Mouse (Mus musculus) gastrocnemius, postnatal 14 days (tissue): ENCODE data around the gene Cyp11a1. TPM values are rescaled to one million over a fixed set of nuclear protein-coding genes. Genes with fewer than 3 reads are reported as not detected.
A peak's percentile ranks its signal among the peaks of the same experiment; 100 is the strongest.

Source experiments
- DNase-seq: peaks from one replicate; pipeline ENCODE4 v3.0.0; 2021; ENCODE audit warnings: mixed read lengths
- intact Hi-C: fragments of 180-260 bp; cut with DNase I; formaldehyde crosslinking; loops from one replicate; pipeline ENCODE4 v1.15.1; 2025; ENCODE audit warnings: low total_unique reads
- total RNA-seq, 2 experiments: library from RNA; stranded (reverse); gene quantifications; 2 replicates each; pipeline ENCODE4 v1.2.3; 2021

The Cyp11a1 gene
- total RNA-seq, 2 experiments from 2014 or later, result 0.98 TPM; not detected in 1

DNA sequence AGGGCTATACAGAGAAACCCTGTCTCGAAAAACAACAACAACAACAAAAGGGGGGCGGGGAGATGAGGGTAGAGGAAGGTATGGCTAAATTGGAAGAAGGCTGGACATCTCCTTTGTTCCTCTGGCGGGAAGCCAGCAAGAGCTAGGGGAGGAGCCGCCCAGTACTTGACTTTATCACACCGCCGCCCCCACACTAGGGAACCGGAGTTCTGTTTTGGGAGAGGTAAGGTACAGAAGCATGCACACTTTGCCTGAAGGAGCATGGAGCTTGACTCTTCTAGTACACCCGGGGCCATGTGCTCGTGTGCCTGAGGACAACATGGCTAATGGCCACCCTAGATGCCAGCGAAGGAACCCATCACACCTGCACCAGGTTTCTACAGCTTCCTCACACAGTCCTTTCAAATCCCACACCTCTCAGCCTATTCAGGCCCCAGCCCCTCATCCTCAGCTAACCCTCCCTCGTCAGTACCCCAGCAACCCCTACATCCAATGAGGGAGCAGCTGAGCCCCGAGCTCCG lies 8.6 kb upstream of the Cyp11a1 start:
- no peak for DNase-seq
- intact Hi-C loops, result loop anchor here (2.0 to 10.0 kb wide), 3 partner anchors 63 to 223 kb away; no protein-coding TSS in a partner anchor

DNA sequence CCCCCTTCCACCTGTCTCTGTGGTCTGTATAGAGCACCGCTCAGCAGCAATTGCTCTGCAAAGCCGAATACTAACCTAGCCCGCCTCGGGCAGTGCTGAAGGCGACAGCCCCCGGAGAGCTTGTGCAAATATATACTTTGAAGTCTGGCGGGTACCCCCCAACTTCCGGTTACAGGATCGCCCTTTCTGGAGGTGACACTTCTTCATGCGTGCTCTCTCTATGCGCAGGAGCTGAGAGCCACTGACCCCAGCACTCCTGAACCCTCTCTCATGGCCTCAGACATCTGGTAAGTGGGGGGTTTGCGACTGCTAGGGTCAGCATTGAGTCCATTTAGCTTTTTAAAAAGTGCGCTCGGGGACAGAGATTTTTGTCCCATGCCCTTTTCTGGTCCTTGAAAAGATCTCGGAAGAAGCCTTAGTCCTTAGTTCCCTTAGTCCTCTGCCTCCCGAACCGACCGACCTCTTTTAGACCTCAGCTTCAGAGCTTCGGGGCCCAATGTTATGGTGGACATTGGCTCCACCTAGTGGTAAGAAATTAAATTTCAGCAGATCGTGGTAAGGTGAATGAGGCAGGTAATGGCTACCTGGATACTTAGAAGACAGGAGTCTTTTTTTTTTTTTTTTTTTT lies 8.1 kb upstream of the Cyp11a1 start:
- DNase-seq, result no peak

DNA sequence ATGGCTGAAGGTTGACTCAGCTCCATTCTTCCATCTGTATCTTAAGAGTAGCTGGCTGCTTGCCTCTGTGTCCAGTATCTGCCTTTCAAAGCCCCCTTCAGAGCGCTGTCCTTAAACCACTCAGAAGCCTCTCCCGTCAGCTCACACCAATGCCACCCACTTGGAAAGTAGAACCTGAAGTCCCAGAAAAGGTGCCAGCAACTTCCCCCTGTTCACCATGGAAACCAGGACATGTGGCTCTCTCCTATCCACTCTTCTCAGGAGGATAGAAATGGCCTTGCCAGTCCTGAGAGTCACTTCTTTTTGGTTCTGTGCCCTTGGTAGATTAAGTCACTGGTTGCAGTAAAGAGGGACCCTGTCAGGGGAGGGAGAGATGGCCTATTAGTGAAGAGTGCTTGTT lies 7.5 kb upstream of the Cyp11a1 start:
- intact Hi-C loops, result loop anchor here (2.0 to 10.0 kb wide), 3 partner anchors 64 to 224 kb away; no protein-coding TSS in a partner anchor
- no peak for DNase-seq

More for the DNA sequence above, 8.1 kb upstream of the Cyp11a1 start:
- intact Hi-C loops, result loop anchor here (2.0 to 10.0 kb wide), 3 partner anchors 63 to 223 kb away; no protein-coding TSS in a partner anchor

DNA sequence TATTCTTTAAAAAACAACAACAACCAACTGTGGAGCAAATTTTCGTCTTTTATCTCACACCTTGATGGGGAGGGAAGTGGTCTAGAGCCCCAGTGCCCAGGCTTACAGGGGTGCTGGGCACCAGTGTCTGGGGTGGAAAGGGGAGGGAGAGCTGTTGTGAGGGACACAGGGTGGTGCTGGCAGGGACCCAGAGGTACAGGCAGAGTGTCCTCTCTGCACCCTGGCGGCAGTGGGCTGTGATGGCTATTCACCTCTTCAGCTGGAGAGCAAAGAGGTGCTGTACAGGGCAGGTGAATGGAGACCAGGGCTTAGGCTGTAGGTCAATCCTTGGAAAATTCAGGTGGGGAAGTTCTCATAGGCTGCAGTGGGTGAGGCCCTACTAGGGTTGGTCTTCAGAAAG lies 6.5 kb upstream of the Cyp11a1 start:
- intact Hi-C loops, result loop anchor here (2.0 to 10.0 kb wide), 3 partner anchors 65 to 225 kb away; no protein-coding TSS in a partner anchor
- DNase-seq, result no peak

DNA sequence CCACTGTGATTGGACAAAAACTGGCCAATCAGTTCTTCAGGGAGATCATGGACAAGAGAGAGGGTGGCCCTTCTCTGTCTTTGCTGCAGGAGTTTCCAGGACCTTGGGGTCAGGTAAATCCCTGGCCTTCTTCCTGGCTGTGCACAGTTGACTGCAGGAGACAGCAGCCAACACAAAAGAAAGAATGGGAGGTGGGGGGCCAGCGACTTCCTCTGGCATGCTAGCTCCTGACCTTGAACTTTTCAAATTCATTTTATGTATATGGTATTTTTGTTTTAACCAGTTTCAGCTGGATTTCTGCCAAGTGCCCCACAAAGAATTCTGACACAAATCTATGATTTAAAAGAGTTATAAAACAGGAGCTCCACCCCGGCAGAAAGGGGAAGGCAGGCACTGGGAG lies 2.9 kb upstream of the Cyp11a1 start:
- DNase-seq, result no peak
- intact Hi-C loops, result no loop called here

DNA sequence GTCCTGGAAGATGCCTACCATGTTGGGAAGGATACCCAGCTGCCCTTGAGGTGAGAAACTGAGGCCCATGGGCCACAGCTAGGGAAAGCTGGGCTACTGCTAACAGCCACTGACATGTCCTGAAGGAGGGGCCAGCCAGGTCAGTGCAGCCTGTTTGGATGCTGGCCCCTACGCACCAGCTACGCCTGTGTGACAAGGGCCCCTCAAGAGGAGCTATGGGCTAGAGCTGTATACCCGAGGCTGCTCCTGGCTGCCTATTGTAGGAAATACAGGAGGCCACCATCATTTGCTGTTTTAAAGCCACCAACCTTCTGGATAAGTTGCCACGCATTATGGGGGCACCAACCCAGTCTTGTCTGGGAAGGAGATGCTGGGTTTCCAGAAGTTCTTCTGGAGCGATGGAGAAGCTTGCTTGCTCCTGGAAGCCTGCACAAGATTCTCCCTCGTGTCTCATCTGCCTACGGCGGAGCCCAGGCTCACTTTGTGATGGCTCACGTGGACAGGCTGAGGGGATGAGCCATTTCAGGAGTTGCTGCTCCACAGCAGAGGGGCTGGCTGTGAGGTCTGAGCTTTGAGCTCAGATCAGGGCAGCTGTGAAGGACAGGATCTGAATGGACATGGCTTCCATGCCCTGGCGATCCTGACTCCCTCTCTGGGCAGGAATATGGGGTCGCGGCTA lies 2.3 kb downstream of the Cyp11a1 start:
- intact Hi-C loops, result no loop called here
- DNase-seq, result no peak

DNA sequence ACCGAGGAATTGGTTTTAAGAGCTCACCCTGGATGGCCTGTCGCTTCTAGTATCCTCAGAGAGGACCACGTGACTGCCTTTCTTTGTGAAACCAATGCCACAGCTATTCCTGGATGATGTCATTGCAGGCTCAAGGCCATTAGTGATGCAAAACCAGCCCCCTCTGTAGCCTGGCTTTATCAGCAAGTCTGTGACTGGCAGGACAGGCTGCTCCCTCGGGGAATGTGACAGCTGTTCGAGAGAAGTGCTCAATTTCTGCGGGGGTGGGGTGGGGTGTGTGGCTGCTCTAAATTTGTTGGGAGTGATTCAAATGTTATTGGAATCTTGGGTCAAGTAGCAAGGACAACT lies 2.8 kb downstream of the Cyp11a1 start:
- intact Hi-C loops, result no loop called here
- peak; percentile 78 for DNase-seq

DNA sequence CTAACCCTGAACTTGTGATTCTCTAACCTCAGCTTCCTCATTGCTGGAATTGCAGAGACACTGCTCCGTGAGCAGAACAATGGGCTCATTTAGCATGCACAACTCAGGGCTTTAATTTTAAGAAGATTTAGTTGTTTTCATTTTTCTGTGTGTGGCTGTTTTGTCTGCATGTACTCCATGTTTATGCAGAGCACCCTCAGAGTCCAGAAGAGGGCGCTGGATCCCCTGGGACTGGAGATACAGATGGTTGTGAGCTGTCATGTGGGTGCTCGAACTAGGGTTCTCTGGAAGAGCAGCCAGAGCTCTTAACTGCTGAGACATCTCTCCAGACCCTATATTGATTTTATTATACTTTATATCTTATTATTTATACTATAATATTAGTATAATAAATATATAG lies 3.4 kb downstream of the Cyp11a1 start:
- intact Hi-C loops, result no loop called here

DNA sequence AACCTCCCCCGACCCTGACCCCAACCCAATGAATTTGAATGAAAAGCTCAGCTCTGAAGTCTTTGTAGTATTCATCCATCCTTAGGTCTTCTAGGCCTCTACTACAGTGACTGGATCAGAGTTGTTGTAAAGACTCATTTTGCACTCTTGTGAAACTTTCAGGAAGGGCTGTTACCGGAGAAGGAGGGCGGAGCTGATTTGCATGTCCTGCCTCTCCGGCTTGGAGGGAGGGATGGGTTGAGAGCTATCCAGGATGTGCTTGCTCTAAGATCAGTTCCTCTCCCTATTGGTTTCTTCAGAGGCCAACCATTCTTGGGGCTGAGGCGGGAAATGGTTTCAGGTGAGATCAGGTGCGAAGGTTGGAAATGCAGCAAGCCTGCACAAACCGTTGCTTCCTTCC lies 4.8 kb downstream of the Cyp11a1 start:
- intact Hi-C loops, result no loop called here
- DNase-seq, result no peak

More for the DNA sequence above, 3.4 kb downstream of the Cyp11a1 start:
- DNase-seq, result no peak

DNA sequence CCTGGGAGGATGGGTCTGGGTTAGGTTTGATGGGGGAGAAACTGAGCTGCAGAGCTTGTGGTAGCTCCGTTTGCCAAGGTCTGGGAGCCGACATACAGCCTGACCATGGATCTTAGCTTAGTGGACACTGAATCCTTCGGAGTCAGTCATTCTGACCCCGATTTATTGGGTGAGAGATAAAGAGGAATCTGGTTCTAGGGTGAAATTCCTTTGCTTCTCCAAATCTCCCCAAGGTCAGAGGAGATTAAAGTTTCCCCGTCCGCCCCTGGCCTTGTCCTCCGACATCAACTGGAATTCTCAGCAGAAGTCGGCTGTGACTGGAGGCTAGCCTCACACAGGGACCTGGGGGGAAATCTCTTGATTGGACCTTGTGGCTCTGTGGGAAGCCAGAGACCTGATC lies 5.3 kb downstream of the Cyp11a1 start:
- intact Hi-C loops, result no loop called here
- no peak for DNase-seq

DNA sequence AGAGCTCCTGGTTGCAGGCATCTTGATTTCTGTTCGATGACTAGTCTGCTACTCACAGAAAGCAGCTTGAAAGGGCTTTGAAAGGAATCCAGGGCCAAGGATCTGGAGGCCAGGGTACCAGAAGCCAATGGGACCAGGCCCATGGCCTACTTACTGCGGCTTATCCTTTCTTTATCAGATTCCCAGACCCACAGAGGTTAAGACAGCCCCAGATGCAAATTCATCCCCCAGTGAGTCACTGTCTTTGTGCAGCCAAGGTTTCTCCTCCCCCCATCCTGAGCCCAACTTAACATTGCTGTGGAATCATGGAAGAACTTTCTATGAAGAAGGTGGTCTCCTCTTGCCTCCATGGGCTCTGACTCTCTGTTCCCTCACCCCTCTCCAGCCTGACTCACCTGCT lies 6.3 kb downstream of the Cyp11a1 start:
- DNase-seq, result no peak
- intact Hi-C loops, result no loop called here

DNA sequence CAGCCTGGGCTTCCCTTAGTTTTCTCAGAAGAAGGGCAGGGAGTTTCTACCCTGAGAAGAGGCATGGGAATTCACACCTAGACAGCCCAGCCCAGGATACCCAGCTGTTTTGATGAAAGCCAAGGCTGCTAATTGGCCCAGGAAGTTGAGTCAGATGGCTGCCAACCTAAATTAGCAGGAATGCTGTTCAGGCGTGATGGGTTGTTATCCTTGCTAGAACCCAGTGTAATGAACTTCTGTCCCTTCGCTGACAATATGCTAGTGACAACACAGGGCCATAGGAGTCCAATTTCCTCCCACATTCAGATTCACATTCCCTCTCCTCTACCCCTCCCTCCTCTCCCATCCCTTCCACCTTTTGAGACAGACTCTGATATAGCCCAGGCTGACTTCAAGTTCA lies 6.7 kb downstream of the Cyp11a1 start:
- no peak for DNase-seq
- intact Hi-C loops, result no loop called here

DNA sequence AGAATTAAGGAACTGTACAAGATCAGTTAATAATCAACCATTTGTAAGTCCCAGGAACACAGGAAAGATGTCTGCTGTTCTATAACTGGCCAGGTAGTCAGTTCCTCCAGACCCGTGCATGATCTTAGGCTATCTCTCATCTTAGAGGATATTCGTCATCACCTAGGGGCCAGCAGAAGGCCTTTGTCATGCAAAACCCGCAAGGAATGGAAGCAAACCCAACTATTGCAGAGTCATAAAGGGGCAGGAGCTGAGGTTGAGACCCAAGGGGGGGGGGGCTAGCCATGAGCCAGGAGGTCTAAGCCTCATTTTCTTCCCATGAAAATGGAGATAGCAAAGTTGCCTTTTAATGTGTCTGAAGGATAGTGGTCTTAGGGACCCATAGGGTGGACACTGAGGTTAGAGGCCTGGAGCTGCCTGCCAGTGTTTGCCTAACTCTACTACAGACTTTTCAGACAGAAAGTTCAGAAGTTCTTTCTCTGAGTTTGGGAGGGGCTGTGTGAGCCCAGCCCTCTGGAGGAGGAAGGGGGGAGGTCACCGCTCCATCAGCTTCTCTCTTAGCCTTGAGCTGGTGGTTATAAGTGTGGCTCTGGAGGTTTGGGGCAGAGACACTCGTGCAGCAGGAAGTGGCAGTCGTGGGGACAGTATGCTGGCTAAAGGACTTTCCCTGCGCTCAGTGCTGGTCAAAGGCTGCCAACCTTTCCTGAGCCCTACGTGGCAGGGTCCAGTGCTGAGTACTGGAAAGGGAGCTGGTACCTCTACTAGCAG lies 8.4 kb downstream of the Cyp11a1 start:
- intact Hi-C loops, result no loop called here
- DNase-seq, result no peak

DNA sequence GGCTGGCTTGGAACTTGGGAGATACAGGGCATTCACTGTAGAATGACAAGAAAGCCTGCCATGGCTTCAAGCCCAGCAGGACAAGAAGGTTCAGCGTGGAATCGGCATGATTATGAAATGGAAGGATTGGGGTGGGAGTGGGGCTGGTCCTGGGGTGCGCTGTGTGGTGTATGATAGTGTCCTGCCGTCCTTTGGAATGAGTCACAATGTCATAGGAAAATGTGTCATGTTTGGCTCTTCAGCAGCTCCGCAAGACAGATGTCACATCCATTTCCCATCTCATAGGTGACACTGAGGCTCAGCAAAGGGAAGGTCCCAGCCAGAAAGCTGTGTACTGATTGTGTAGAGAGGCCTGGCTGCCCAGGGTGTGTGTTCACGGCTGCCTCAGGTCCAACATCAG lies 9.6 kb downstream of the Cyp11a1 start:
- intact Hi-C loops, result no loop called here

DNA sequence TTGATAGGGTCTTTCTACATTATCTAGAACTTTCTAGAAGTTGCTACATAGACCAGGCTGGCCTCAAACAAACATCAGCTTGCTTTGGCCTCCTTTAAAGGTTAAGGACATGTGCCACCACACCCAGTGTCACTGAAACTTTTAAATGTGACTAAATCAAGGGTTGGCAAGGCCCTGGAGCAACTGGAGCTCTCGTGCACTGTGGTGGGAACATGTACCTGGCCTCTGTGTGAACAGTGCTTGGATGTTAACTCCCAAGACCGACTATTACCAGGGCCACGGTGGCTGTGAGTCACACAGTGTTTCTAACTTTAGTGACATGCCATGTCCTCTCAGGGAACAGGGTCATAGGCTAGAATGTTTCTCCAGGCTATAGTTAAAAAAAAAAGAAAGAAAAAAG lies 10.8 kb downstream of the Cyp11a1 start:
- DNase-seq, result no peak
- intact Hi-C loops, result no loop called here

More for the DNA sequence above, 9.6 kb downstream of the Cyp11a1 start:
- DNase-seq, result no peak

DNA sequence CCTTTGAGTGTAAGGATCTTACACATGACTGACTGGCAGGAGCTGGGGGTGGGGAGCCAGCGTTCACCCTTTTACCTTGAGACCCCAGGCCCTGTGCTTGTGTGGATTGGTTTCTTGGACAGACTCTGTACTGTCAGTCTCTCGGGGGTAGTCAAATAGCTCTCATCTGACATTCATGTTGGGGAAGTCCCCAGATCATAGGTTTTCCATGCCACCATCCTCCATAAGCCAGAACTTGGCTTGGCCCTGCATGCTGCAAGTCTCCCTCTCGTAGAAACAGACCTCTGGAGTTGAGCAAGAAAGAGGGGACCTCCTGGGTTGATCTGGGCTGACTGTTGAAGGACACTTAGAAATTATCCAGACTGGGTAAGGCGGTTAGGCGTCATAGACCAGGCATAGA lies 12.2 kb downstream of the Cyp11a1 start:
- no peak for DNase-seq
- intact Hi-C loops, result no loop called here

DNA sequence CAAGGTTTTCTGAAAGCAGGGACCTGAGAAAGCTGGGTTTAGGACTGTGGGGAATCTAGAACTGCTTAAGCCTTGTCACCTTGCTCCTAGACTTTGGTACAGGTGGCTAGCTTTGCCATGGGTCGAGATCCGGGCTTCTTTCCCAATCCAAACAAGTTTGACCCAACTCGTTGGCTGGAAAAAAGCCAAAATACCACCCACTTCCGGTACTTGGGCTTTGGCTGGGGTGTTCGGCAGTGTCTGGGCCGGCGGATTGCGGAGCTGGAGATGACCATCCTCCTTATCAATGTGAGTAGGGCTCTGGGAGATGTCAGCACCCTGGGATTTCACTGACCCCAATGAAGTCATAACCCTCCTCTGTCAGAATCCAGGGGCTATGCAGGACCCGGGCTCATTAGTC lies 19.8 kb downstream of the Cyp11a1 start:
- intact Hi-C loops, result no loop called here
- DNase-seq, result no peak

DNA sequence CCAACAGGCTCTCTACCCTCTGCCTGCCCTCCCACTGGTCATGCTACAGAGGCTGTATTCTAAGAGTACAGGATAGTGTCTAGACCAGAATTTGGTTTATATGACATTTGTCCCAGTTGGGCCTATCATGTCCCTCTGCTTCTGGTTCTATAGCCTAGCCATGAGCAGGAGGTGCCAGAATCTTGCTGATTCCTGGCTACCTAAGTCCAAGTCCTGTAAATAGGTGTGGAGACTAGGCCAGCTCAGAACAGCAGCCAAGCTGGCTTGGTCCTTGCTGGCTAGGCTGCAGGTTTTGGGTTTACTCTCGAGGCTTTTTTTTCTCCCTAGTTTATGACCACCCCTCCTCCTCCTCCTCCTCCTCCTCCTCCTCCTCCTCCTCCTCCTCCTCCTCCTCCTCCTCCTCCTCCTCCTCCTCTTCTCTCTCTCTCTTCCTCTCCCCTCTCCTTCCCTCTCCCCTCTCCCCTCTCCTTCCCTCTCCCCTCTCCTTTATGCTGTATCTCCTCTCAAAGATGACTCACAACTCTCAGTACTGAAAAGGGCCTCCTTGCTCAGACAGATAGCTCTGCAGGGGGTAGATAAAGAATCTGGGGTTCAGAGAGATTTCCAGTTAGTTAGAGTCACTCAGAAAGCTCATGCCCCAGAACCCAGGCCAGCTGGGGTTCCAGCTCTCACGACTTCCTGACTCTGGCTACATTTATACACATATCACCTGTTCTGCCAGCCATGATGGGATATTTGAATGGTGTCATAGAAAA lies 21.4 kb downstream of the Cyp11a1 start:
- intact Hi-C loops, result no loop called here
- no peak for DNase-seq

DNA sequence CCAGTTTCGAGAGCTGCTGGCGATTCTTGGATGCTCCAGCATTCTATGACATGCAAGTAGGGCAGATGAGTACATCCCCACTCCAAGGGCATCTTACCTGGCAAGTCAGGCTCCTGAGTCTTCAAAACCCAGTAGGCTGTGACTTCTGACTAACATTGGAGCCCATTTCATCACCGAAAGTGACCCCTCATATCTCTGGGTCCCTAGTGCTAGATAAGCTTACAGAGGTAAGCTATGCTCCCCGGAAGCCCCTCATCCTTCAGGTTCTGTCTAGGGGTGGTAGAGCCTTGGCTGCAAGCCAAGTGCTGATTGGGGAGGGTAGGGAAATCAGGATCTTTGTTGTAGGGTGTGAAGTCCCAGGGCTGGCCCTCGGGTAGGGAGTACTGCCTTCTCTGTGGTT lies 22.6 kb downstream of the Cyp11a1 start:
- intact Hi-C loops, result no loop called here
- DNase-seq, result no peak

DNA sequence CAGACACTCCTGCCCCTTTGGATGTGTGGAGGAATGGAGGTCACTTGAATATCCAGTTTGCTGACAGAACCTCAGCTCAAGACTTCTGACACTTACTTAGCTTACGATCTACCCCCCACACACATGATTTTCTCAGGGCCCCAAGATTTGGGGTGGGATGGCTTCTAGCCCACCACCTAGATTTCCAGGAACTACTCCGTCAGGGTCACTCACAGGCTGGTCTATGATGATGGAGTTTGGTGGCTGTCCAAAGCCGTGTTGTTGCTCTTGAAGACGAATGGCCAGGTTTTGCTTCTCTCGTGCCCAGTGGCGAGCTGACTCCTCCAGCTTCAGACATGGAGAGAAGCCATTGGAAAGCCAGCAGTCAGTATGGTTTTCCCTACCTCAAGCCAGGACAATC lies 23.4 kb downstream of the Cyp11a1 start:
- intact Hi-C loops, result no loop called here
- DNase-seq, result no peak
